Mouse (Mus musculus) spleen, postnatal 0 days (tissue): ENCODE data around the gene Spats2. TPM values are rescaled to one million over a fixed set of nuclear protein-coding genes. Genes with fewer than 3 reads are reported as not detected.

Source experiments
- polyA plus RNA-seq: library from polyadenylated mRNA; unstranded; fragments of >200 nt; fragmentation: Nextera tagmentation; extraction: Ambion mirVana; gene quantifications from 2 replicates; pipeline ENCODE4 v1.2.1, GENCODE M21; 2015

The Spats2 gene
- polyA plus RNA-seq: 6.1 and 6.6 TPM in 2 replicates

DNA sequence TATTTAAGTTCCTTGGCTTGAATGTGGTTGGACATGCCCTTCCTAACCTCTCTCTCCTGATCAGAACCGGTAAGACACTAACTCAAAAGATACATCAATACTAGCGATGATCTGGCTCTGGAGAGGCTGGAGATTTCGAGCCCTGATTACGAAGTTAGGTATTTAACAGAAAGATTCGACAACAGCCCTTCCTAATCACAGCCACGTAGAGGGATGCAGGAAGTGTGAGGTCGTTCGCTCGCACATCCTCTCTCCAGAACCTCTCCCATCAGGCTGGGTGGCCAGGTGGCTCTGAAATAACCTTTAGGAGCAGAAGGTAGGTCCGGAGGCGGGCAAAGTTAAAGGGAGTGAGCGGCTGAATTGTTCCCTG is at the start of gene Spats2:
TSS of gene Spats2 (plus strand) at position 206 of the 370 bp plus-strand sequence.

DNA sequence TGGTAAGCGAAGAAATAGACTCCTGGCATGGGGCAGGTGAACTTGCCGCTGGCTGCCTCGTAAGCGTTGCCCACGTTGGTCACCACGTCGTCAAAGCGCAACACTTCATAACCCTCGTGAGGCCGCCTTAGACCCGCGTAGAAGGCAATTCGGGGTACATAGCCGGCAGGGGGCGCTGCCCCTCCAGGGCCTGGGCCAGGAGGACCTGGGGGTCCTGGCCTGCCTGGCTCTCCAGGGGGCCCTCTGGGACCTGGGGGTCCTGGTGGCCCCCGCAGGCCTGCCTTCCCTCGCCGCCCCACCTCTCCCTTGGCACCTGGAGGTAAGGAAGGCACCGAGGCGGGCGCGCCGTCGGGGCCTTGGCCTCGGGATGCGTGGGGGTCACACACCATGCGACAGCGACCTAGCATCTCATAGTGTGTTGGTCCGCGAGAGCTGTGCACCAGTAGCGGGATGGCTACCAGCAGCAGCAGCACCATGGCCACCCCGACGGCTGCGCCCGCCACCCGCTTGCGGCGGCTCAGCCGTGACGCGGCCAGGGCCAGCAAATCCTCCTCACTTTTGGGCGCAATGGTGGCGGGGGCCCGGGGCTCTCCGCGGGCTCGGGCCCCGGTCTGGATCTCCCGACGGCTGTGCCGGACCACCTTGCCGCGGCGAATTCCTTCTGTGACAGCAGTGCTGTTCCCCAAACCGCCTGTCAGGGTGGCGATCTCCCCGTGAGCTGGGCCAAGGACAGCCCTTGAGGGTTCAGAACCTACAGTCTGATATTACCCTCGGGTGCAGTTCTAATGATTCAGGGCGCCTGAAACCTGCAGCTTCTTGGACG is 38.3 kb upstream of the Spats2 start, which contains the start of gene C1ql4:
TSS of gene C1ql4 (minus strand) at position 565 of the 823 bp plus-strand sequence.

DNA sequence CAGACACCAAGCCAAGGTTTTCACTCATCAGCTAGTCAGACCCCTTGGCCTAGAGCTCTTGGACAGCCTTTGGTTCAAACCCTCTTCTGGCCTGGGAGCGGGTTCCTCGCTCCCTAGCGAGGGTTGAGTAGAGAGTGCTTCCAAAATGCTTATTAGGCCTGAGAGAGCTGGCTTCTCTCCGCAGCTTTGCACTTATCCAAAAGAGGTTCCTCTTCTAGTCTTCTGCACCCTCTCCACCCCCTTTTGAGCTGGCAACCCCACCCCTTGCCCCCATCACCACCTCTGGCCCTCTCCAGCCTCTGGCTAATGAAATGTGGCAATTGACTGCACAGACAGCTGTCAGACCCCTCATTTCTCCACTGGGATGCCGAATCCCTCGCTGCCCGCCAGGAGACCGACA is 32.8 kb upstream of the Spats2 start, which contains the start of gene Dnajc22:
TSS of gene Dnajc22 (plus strand) at position 301 of the 400 bp plus-strand sequence.

DNA sequence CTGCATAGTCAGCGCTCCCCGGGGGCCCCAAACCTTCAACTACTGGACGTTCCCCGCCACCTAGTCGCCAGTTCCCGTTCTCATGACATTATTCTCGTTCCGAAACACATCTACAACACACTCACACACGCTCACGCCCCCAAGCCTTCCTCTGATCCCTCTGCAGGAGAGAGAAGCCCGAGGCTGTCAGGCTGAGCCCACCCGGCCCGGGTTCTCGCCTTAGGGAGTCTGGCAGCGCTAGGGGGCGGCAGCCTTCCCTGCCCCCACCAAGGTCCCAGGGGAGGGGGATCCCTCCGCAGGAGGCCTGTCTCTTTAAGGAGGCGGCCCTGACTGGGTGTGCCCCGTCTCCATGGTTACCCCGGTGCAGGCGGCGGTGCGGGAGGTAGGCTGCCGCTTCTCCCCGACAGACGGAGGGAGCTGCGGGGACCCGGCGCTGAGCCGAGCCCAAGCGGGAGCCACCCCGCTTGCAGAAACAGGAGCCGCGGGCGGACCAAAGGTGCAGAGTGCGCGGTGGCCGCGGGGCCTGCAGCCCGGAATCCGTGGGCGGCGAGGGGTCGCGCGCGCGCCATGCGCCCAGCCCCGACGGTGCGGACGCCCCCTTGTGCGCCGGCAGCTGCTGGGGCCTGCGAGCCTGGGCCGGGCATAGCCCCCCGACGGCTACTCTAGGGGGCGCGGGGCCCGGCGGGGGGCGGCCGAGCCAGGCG is 98.6 kb downstream of the Spats2 start, which contains the start of gene Kcnh3:
TSS of gene Kcnh3 (plus strand) at position 654 of the 704 bp plus-strand sequence.

DNA sequence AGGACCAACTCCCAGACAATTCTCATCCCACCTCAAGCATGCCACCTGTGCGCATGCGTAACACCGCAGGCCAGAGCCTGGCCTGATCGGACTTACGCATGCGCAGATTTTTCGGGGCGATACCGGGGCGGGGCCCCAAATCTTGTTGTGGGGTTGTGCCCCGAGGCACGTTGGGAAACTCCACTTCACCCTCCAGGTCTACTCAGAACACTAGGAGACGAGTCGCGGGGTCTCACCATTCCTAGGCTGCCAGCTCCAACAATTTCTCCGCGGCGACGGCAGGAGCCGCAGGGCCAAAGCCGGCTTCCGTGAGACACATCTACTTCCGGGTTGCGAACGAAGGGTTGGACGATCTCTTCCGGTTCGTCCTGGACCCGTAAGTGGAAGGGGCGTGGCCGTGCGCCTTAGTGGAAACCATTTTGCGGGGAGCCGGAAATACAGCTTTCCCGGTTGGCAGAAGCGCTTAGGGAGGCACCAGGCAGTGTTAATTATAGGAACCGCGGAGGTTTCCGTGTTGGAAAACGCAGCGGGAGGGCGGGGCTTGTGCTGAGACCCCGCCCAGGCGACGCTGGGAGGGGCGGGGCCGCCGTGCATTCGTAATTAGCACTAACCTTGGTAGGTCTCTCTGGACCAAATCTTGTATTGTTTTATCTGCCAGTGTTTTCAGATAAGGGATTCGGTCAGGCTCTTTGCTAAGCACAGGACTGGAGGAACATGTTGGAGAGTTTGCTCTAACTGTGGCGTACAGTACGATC is 126.1 kb downstream of the Spats2 start, which contains the start of gene Mcrs1:
TSS of gene Mcrs1 (minus strand) at position 336 of the 755 bp plus-strand sequence.

Other genes starting within 250 kb of the Spats2 start
- gene Rhebl1, start 231.4 kb upstream of the Spats2 start, polyA plus RNA-seq: 7.1 and 7.7 TPM in 2 replicates
- 0.46 and 0.58 TPM in 2 replicates for gene Dhh, start 227.4 kb upstream of the Spats2 start, polyA plus RNA-seq
- 6.4 and 8.6 TPM in 2 replicates for gene Lmbr1l, start 207.7 kb upstream of the Spats2 start, polyA plus RNA-seq
- 1,054 and 1,116 TPM in 2 replicates for gene Tuba1b, start 191.4 kb upstream of the Spats2 start, polyA plus RNA-seq
- gene Gm49450, start 172.4 kb upstream of the Spats2 start, polyA plus RNA-seq: not detected in 2 replicates
- 97.1 and 109 TPM in 2 replicates for gene Tuba1a, start 172.2 kb upstream of the Spats2 start, polyA plus RNA-seq
- gene Tuba1c, start 96.0 kb upstream of the Spats2 start, polyA plus RNA-seq: 222 and 241 TPM in 2 replicates
- gene Prph, start 70.7 kb upstream of the Spats2 start, polyA plus RNA-seq: 1.5 and 1.8 TPM in 2 replicates
- 18.9 and 20.9 TPM in 2 replicates for gene Troap, start 51.3 kb upstream of the Spats2 start, polyA plus RNA-seq
- gene C1ql4, start 38.1 kb upstream of the Spats2 start, polyA plus RNA-seq: not detected in 2 replicates
- gene Dnajc22, start 32.7 kb upstream of the Spats2 start, polyA plus RNA-seq: not detected in 2 replicates
- 0.50 and 0.59 TPM in 2 replicates for gene Kcnh3, start 98.9 kb downstream of the Spats2 start, polyA plus RNA-seq
- 66.4 and 69.8 TPM in 2 replicates for gene Mcrs1, start 126.0 kb downstream of the Spats2 start, polyA plus RNA-seq
- 11.2 and 16.8 TPM in 2 replicates for gene Prpf40b, start 169.2 kb downstream of the Spats2 start, polyA plus RNA-seq
- 0.05 TPM in 1 of 2 replicates, not detected in the other for gene Fam186b, start 170.0 kb downstream of the Spats2 start, polyA plus RNA-seq
- 7.0 and 9.0 TPM in 2 replicates for gene Fmnl3, start 244.6 kb downstream of the Spats2 start, polyA plus RNA-seq